Mouse (Mus musculus) layer of hippocampus, adult 11-12 months (tissue): Measurements from ENCODE around the gene Spryd7.

ENCODE experiments used
- DNase-seq: peaks from one replicate; pipeline ENCODE4 v3.0.0; 2022; ENCODE audit warnings: low spot score

Gene Spryd7

DNA sequence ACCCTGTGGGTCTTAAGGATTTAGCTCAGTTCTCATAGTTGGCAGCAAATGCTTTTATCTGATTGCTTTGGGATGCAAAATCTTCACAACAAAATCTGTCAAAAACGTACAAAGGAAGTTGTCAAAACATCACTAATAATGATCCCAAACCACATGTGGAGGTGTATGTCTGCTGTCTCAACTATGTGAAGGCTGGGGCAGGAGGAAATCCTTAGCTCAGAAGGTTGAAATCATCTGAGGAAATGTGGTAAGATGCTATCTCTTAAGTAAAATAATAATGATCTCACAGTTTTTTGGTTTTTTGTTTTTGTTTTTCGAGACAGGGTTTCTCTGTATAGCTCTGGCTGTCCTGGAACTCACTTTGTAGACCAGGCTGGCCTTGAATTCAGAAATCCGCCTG is 20.9 kb downstream of the Spryd7 start:
- no peak for DNase-seq

DNA sequence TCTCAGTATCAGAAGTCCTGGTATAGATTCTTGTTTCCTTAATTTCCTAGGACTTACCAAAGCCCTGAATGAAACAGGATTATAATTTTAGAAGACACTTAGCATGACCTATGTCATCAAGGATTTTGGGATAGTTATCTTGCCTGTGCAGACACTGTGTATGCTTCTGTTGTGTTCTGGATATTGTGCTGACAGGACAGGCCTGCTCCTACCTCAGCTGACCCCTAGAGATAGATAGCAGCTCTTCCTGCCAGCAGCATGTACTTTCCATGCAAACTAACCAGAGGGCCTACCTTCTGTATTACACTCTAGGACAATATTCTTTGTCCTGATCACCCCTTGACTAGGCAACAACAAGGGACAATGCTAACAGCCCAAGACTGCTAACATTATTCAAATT is 25.7 kb downstream of the Spryd7 start:
- no peak for DNase-seq

DNA sequence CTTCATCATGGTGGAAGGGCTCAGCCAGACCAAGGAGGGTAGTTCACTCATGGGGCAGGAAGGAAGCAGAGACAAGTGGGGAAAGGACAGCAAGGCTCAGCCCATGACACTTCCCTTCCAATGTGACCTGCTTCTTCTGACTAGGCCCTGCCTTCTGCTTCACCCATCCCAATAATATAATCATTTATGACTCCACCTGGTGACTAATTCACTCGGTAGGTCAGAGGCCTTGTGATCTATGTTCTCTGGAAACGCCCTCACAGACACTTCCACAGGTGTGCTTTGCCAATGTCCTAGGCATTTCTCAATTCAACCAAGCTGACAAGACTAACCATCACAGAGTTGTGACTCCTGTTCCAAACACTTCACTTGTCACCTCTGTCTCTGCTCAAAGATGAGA is 26.3 kb downstream of the Spryd7 start:
- DNase-seq = no peak

DNA sequence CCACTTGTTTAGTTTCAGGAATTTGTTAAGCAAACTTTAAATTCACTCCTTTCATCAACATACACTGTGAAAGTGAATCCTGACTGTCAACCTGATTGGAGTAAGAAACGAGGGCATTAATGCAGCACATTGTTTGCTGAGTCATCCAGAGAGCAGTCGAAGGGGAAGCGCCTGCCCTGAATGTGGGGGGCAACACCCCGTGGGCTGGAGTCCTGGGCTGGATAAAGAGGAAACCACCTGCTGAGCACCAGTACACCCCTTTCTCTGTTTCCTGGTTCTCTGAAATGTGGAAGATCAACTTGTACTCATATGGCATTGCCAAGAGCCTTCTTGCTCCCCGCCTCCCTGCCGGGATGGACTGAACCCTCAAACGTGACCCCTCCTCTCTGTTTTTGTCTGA is 27.2 kb downstream of the Spryd7 start:
- no peak for DNase-seq

DNA sequence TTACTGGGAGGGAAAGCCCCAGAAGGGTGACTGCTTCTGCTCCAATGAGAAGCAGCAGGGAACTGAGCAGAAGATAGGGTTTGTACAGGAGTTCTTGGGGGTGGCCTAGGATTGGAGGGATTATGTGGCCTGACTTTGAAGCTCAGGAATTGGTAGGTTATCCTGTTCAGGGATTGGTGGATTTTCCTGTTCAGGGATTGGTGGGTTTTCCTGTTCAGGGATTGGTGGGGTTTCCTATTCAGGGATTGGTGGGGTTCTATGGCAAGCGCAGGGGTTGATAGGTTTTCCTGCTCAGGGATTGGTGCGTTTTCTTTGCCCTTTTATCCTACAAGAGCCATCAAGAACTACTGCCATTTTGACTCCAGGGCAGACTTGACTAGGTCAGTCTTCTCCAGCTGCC is 30.7 kb downstream of the Spryd7 start:
- DNase-seq = no peak

DNA sequence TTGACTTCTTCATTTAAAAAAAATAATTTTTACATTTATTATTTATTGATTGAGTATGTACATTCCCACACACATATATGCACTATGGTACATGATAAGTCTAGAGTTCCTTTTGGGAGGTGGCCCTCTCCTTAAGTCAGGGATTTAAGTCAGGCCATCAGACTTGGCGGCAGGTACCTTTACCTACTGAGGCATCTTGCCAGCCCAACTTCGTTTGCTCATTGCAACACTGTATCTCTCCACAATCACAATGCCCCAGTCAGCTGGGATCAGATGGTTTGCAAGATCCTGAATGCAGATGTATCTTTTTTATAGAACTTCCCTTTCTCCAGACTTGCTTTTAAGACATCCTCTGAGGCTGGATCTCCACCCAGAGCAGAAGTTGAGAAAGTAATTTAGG is 32.9 kb downstream of the Spryd7 start:
- no peak for DNase-seq

DNA sequence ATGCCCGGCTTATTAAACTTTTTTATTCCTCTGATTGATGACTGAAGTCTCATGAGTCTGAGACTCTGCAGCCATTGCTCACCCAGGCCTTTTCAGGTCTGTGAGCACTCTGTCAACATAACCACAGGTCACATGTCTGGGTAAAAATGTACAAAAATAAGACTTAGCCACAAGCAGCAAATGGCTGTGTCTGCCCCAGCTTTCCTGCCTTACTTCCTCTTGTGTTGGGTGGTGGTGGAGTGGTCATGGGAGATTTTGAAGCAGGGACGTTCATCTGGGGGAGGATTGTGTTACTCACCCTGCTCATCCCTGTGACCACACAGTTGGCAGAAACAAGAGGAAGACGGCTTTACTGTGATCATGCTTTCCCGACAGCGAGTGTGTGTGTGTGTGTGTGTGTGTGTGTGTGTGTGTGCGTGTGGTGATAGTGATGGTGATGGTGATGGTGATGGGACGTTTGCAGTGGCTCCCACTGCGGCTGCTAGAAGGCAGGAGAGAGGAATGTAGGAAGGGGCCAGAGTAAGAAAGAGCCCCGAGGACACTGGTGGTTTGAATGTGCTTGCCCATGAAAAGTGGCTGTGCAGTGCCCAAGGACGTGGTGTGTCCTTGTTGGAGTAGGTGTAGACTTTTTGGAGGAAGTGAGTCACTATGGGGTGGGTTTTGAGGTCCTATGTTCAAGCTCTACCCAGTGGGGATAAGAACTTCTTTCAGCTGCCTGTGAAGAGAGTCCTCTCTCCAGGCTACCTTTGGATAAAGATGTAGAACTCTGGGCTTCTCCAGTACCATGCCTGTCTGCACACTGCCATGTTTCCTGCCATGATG is 37.8 kb downstream of the Spryd7 start:
- DNase-seq = peak; percentile 33

DNA sequence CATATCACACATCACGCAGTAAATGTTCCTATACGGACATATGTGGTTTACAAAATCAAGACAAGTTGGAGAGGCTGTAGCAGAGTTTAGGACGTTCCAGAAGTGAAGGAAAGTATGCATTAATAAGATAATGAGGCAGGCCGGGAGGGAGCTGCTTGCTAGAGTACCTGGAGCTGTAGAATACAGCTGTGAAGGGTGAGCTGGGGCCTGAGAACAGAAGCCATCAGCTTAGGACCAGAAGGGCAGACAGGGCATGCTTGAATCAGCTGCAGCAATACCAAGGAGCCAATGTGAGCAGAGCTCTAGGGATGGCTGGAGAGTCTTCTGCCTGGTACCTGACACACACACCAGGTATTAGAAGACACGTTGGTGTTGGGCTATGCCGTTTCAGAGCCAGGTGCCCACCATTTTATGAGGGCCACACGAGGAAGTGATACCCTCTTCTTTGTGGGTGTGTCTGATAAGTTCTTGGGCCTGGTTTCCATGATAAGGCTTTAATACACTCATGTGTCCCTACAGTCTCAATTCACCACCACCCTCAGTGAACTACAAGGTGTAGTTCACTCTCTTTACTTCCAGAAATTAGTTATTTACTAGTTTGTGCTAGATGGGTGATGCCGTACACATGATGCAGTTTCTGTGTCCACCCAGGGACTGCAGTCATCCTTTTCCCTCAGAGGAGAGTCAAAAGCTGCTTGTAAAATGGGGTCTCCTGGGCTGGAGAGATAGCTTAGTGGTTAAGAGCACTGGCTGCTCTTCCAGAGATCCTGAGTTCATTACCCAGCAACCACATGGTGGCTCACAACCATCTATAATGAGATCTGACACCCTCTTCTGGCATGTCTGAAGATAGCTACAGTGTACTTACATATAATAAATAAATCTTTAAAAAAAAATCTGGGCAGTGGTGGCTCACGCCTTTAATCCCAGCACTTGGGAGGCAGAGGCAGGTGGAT is 39.9 kb downstream of the Spryd7 start:
- no peak for DNase-seq

DNA sequence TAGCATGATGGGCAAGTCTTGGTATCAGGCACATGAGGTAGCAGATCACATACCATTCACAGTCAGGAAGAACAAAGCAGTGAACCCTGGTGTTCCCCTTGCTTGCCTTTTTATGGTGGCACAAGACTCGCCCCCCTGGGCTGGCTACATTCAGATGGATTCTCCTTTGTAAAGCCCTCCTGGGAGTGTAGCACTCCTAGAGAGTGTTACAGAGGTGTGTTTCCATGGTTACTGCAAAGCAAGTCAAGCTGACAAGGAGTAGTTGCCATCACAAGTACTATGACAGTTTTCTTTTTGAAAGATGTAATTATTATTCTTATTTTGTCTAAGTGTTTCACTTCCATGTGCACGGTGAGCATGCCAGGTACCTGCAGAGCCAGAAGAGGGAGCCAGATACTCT is 45.2 kb downstream of the Spryd7 start:
- DNase-seq = no peak

DNA sequence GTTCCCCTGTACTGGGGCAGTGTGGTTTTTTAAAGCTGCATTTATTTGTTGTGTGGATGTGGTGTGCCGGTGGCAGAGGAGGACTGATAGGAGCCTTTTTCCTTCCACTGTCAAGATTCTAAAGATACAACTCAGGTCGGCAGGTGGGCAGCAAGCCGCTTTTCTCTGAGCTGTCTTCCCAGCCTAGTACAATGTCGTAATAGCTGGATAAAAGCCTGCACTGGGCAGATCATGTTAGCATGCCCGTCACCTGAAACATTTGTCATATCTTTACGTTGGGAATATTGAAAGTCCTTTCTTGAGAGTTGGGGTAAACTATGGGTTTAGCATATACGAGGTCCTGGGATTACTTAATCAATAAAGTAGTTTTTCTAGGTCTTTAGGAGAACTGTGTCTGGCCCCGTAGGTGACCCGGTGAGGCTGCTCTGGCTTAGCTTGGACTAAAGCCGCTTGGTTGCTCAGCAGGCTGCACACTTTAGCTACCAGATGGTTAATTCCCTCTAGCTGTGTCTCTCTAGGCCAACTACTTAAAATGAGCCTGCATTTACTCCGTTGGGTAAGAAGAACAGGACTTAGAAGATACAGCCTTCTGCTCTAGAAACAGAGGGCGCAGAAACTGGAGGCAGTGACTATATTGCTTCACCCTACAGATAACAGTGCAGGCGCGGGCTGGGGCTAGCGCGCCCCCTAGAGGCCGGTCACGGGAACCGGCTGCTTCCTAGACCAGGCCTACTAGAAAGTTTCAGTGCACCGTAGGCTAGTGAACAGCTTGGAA is 58.8 kb downstream of the Spryd7 start:
- peak; percentile 83 for DNase-seq

DNA sequence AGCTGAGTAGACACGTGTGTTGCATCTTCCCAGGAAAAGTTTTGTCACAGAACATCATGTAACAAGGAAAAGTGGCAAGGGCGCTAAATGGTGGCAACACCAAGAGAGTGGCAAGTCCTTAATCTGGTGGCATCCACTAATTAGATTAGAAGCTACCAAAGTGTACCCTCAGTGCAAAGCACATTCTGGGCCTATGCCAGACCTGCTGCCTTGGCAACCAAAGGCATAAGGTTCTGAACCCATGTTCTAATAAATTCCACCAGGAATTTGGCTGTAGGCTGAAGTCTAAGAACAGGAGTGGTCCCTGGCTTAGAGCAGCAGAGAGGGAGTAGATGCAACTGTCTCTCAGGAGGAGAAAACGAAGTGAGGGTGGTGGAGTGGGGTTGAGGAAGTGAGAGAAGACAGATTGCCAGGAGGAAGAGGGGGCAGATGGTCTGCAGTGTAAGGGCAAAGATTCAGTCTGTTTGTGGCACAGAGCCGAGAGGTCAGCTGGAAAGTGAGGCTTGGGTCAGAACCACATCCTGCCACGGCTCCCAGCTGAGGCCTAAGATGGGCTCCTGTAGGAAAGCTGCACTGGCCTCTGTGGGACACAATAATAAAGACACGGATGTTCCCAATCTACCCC is 63.1 kb downstream of the Spryd7 start:
- DNase-seq = peak; percentile 49
